In genomic region chr2:11209335-11209734, GRCm38 (mm10) we compare ENCODE assay signal across 23 mouse cellular contexts. TPM values are rescaled to one million over a fixed set of nuclear protein-coding genes. Genes with fewer than 3 reads are reported as not detected.
DNase-seq lines count a peak whose midpoint lies in the region; ATAC-seq and TF ChIP-seq lines count a peak whose summit lies in the region.
"Had no signal": no experiment of that assay in that cellular context is flagged by ENCODE, and none has a peak within 500 bp of the region (broad histone marks: within the 10 kb centered on the region; RNA-seq: fewer than 3 reads in every experiment).

No protein-coding gene starts in this region.

- no peak overlapping the region for H3K9ac ChIP-seq in liver, embryonic 14.5 days (replicated peaks)
- H3K9ac ChIP-seq: forebrain, embryonic 13.5 days; heart, embryonic 12.5 days; heart, embryonic 15.5 days; hindbrain, embryonic 13.5 days had no signal

- H3K4me3 ChIP-seq in liver, embryonic 14.5 days (ENCODE audit: insufficient read depth in 1 of 2, low read depth in 2 of 2, low read length in 2 of 2), result no peak overlapping the region
- H3K4me3 ChIP-seq: forebrain, embryonic 10.5 days; forebrain, embryonic 13.5 days; heart, embryonic 12.5 days; heart, embryonic 15.5 days; hindbrain, embryonic 10.5 days; hindbrain, embryonic 13.5 days had no signal

- H3K36me3 ChIP-seq in liver, embryonic 14.5 days (replicated peaks; ENCODE audit: control insufficient read depth, insufficient read depth, low read depth), result no peaks in the 10 kb centered on the region
- H3K36me3 ChIP-seq: forebrain, embryonic 10.5 days; heart, embryonic 12.5 days; heart, embryonic 15.5 days; hindbrain, embryonic 10.5 days; hindbrain, embryonic 13.5 days had no signal

- no peaks in the 10 kb centered on the region for H3K9me3 ChIP-seq in liver, embryonic 14.5 days (ENCODE audit: control insufficient read depth, low read length)
- H3K9me3 ChIP-seq: forebrain, embryonic 10.5 days; forebrain, embryonic 13.5 days; heart, embryonic 12.5 days; heart, embryonic 15.5 days; hindbrain, embryonic 10.5 days; hindbrain, embryonic 13.5 days had no signal

- H3K27ac ChIP-seq in liver, embryonic 14.5 days, result no peak overlapping the region
- H3K27ac ChIP-seq: forebrain, embryonic 10.5 days; forebrain, embryonic 13.5 days; heart, embryonic 15.5 days; hindbrain, embryonic 10.5 days had no signal

- no peak for TF ChIP-seq EP300 in liver, embryonic 14.5 days (IDR thresholded peaks at IDR 0.05; ENCODE audit: low read depth)

- TF ChIP-seq CTCF in liver, embryonic 14.5 days (IDR thresholded peaks at IDR 0.05; ENCODE audit: low read depth), result no peak

- no peak overlapping the region for H3K4me2 ChIP-seq in liver, embryonic 14.5 days (ENCODE audit: low read depth)
- H3K4me2 ChIP-seq: forebrain, embryonic 13.5 days; heart, embryonic 12.5 days; heart, embryonic 15.5 days; hindbrain, embryonic 13.5 days had no signal

- WGBS in liver, embryonic 14.5 days (ENCODE audit: insufficient replicate concordance), result 16% methylated on average over 6 of the region's 6 CpGs

- no peaks in the 10 kb centered on the region for H3K27me3 ChIP-seq in liver, embryonic 14.5 days (ENCODE audit: control insufficient read depth, insufficient read depth, low read length)
- H3K27me3 ChIP-seq: forebrain, embryonic 13.5 days; heart, embryonic 12.5 days; heart, embryonic 15.5 days; hindbrain, embryonic 13.5 days had no signal

- peaks cover 0 to 34% of the 10 kb centered on the region in 2 experiments; a peak in 2 of 4 replicates for H3K4me1 ChIP-seq in liver, embryonic 14.5 days (replicated peaks; ENCODE audit: control insufficient read depth in 2 of 2, insufficient read depth in 2 of 2, low read length in 1 of 2)
- H3K4me1 ChIP-seq: heart, embryonic 15.5 days had no signal

- ATAC-seq in common myeloid progenitor, adult 5-6 weeks (replicated peaks; ENCODE audit: low read depth, poor library complexity, severe bottlenecking), result peak; percentile 66
- ATAC-seq in liver, embryonic 14.5 days (ENCODE audit: insufficient read depth), result 0 out of 2 replicates have a peak, but pooled peaks have one; percentile 21
- ATAC-seq: CD4-positive, CD25-positive, alpha-beta regulatory T cell, adult 4 months had no signal

- DNase-seq in induced T-regulatory cell, adult 2 months (ENCODE audit: low read depth), result peak; percentile 45
- no peak for DNase-seq in liver, embryonic 14.5 days (ENCODE audit: low read depth in 3 of 3, low spot score in 3 of 3)
- no peak for DNase-seq in gastrocnemius, postnatal 25 days
- DNase-seq in layer of hippocampus, adult 11-12 months (ENCODE audit: low spot score), result no peak
- no peak for DNase-seq in heart, adult 11 months
- DNase-seq: adrenal gland, adult 2 months; adrenal gland, postnatal 14 days; cerebellum, adult 11 months; cerebellum, adult 2 months; cerebellum, adult 9-11 months; cerebellum, postnatal 25 days; gastrocnemius, postnatal 10 days; heart, adult 18-20 months; heart, postnatal 10 days; heart, postnatal 36 days had no signal

RNA-seq across cellular contexts. Expression of gene Prkcq, which starts 37.4 kb away (rescaled TPM):
- total RNA-seq in common myeloid progenitor, adult 5-6 weeks (2017), result 10.1 and 16.0 TPM in 2 replicates
- 1.5 and 2.1 TPM in 2 replicates for polyA plus RNA-seq in liver, embryonic 14.5 days (2012; rRNA removed)
- 3.4 and 4.0 TPM in 2 replicates for polyA plus RNA-seq in liver, embryonic 14.5 days (2014; fragmentation: Nextera tagmentation; extraction: Ambion mirVana)
- 10 to 100 TPM; 50.8 to 51.8 TPM for total RNA-seq in gastrocnemius, postnatal 25 days (2021)
